Mouse (Mus musculus) bone marrow macrophage, adult 2 months (primary cell): ENCODE results near the gene Rpl18a.

Source experiments
- CTCF ChIP-seq: IDR thresholded peaks from 2 replicates; pipeline ENCODE4 v1.5.1; 2012; ENCODE audit warnings: low read depth, mild to moderate bottlenecking, low read length, moderate library complexity
- POLR2A ChIP-seq: IDR thresholded peaks from 2 replicates; pipeline ENCODE4 v1.6.1; 2012; ENCODE audit warnings: mild to moderate bottlenecking, low read depth, low read length, borderline replicate concordance

DNA sequence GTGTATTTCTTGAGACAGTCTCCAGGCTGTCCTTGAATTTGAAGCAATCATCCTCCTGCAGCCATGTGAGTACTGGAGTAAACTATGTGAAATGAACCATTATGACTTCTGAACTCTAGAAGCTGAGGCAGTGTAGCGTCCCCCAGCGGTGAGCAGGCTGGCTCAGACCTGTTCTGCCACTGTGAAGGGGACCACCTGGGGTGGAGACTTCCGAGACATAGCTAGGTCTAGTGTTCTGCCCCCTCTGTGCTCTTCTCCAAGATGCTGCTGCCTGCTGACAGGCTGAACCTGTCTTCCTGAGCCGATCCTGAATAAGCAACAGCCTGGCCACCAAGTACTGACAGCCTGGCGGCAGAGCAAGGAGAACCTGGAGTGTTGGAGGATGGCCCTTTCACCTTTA lies 52.1 kb downstream of the Rpl18a start:
- no peak for TF ChIP-seq POLR2A
- no peak for TF ChIP-seq CTCF
